ENCODE assay signal across 26 mouse cellular contexts in genomic region chr8:83003187-83003586, GRCm38 (mm10).
DNase-seq lines count a peak whose midpoint lies in the region; ATAC-seq lines count a peak whose summit lies in the region.
"Had no signal": no experiment of that assay in that cellular context is flagged by ENCODE, and none has a peak within 500 bp of the region (broad histone marks: within the 10 kb centered on the region; RNA-seq: fewer than 3 reads in every experiment).

No protein-coding gene starts in this region.

- H3K27me3 ChIP-seq in forebrain, embryonic 15.5 days, result no peaks in the 10 kb centered on the region
- H3K27me3 ChIP-seq in forebrain, embryonic 10.5 days (ENCODE audit: poor library complexity, severe bottlenecking), result no peaks in the 10 kb centered on the region
- H3K27me3 ChIP-seq: CH12.LX; embryonic facial prominence, embryonic 12.5 days; forebrain, embryonic 13.5 days; Patski had no signal

- DNase-seq in forebrain, embryonic 10.5 days (ENCODE audit: extremely low spot score, low spot score), result no peak
- no peak for DNase-seq in frontal cortex, postnatal 10 days (ENCODE audit: low spot score in 2 of 2)
- peak; percentile 15 for DNase-seq in layer of hippocampus, adult 9-11 months
- no peak for DNase-seq in layer of hippocampus, postnatal 10 days (ENCODE audit: low spot score in 2 of 2)
- peak; percentile 49 for DNase-seq in brain, adult 2 months (ENCODE audit: low read depth, low spot score)
- no peak for DNase-seq in urinary bladder, postnatal 10 days (ENCODE audit: low spot score)
- DNase-seq: adrenal gland, adult 8-10 months; adrenal gland, postnatal 14 days; adrenal gland, postnatal 36 days; B cell, adult 2 months; cerebellum, adult 11-12 months; cerebellum, adult 2 months; cerebellum, adult 9-10 months; cerebellum, postnatal 10 days; cerebellum, postnatal 25 days had no signal

- H3K27ac ChIP-seq in forebrain, embryonic 15.5 days (replicated peaks), result no peak overlapping the region
- no peak overlapping the region for H3K27ac ChIP-seq in forebrain, embryonic 10.5 days
- H3K27ac ChIP-seq: embryonic facial prominence, embryonic 10.5 days; embryonic facial prominence, embryonic 12.5 days; forebrain, embryonic 13.5 days had no signal

- 0 out of 2 replicates have a peak, but pooled peaks have one; percentile 46 for ATAC-seq in forebrain, embryonic 15.5 days (replicated peaks)
- ATAC-seq in frontal cortex, adult (ENCODE audit: low TSS enrichment), result peak; percentile 80
- ATAC-seq: activated CD4-positive, CD25-positive, alpha-beta regulatory T cell, adult 4 months; CD4-positive, CD25-positive, alpha-beta regulatory T cell, adult 4 months; forebrain, embryonic 13.5 days; forebrain, embryonic 16.5 days; Patski had no signal

- no peak overlapping the region for H3K4me3 ChIP-seq in forebrain, embryonic 15.5 days
- no peak overlapping the region for H3K4me3 ChIP-seq in forebrain, embryonic 10.5 days
- H3K4me3 ChIP-seq: embryonic facial prominence, embryonic 10.5 days; embryonic facial prominence, embryonic 12.5 days; forebrain, embryonic 13.5 days had no signal

- H3K4me2 ChIP-seq in forebrain, embryonic 15.5 days (replicated peaks), result no peak overlapping the region
- H3K4me2 ChIP-seq: embryonic facial prominence, embryonic 12.5 days; forebrain, embryonic 13.5 days had no signal

- no peaks in the 10 kb centered on the region for H3K4me1 ChIP-seq in forebrain, embryonic 15.5 days
- H3K4me1 ChIP-seq in forebrain, embryonic 10.5 days, result no peaks in the 10 kb centered on the region
- H3K4me1 ChIP-seq: embryonic facial prominence, embryonic 10.5 days; embryonic facial prominence, embryonic 12.5 days; forebrain, embryonic 13.5 days had no signal

- WGBS in forebrain, embryonic 15.5 days, result 92% methylated on average over 7 of the region's 7 CpGs
- 91% methylated on average over 7 of the region's 7 CpGs for WGBS in forebrain, embryonic 10.5 days

- H3K36me3 ChIP-seq in forebrain, embryonic 15.5 days, result no peaks in the 10 kb centered on the region
- H3K36me3 ChIP-seq in forebrain, embryonic 10.5 days (replicated peaks), result peaks cover 5% of the 10 kb centered on the region
- H3K36me3 ChIP-seq: G1E had no signal

- no peak overlapping the region for H3K9ac ChIP-seq in forebrain, embryonic 15.5 days (replicated peaks)
- H3K9ac ChIP-seq: embryonic facial prominence, embryonic 12.5 days; forebrain, embryonic 13.5 days had no signal

- H3K9me3 ChIP-seq in forebrain, embryonic 15.5 days, result no peaks in the 10 kb centered on the region
- no peaks in the 10 kb centered on the region for H3K9me3 ChIP-seq in forebrain, embryonic 10.5 days
- H3K9me3 ChIP-seq: embryonic facial prominence, embryonic 10.5 days; embryonic facial prominence, embryonic 12.5 days; forebrain, embryonic 13.5 days; G1E had no signal

Comparison
In these comparisons a context has a peak if more than half of its experiments do, and no peak if none do; other contexts are left out.
1. DNase-seq: peak in layer of hippocampus, adult 9-11 months (single experiment) and brain, adult 2 months (single experiment); none in forebrain, embryonic 10.5 days (single experiment), frontal cortex, postnatal 10 days (0 of 2), layer of hippocampus, postnatal 10 days (0 of 2) and urinary bladder, postnatal 10 days (single experiment).